Mouse (Mus musculus) heart, adult 2 months (tissue): ENCODE results near the gene Ank3. TPM values are rescaled to one million over a fixed set of nuclear protein-coding genes. Genes with fewer than 3 reads are reported as not detected.

Source experiments
- DNase-seq, 2 experiments: peaks; one replicate each; pipeline ENCODE4 v3.0.0; 2021
- H3K27ac ChIP-seq: fragments of 200-600 bp; 2 replicates; pipeline ENCODE4 v1.8.1; 2022
- H3K27me3 ChIP-seq: fragments of 200-500 bp; 2 replicates; pipeline ENCODE4 v1.6.1; 2012; ENCODE audit warnings: mild to moderate bottlenecking, low read length, inconsistent platforms, mixed read lengths; ENCODE audit not compliant: control insufficient read depth, insufficient read depth
- H3K36me3 ChIP-seq: fragments of 200-500 bp; 2 replicates; pipeline ENCODE4 v1.6.1; 2012; ENCODE audit warnings: low read length, inconsistent platforms; ENCODE audit not compliant: control insufficient read depth, insufficient read depth
- H3K4me1 ChIP-seq: fragments of 200-500 bp; 2 replicates; pipeline ENCODE4 v1.6.1; 2011; ENCODE audit warnings: low read length; ENCODE audit not compliant: control insufficient read depth, insufficient read depth
- H3K4me3 ChIP-seq: fragments of 200-600 bp; 2 replicates; pipeline ENCODE4 v1.8.1; 2022
- H3K79me2 ChIP-seq: fragments of 200-500 bp; replicated peaks from 2 replicates; pipeline ENCODE4 v1.6.1; 2012; ENCODE audit warnings: mild to moderate bottlenecking, inconsistent platforms, low read length, moderate library complexity, mixed read lengths; ENCODE audit not compliant: control insufficient read depth, insufficient read depth
- H3K9ac ChIP-seq: fragments of 200-500 bp; 2 replicates; pipeline ENCODE4 v1.6.1; 2012; ENCODE audit warnings: low read depth, mild to moderate bottlenecking, control low read depth, inconsistent platforms, low read length, mixed read lengths
- CTCF ChIP-seq: fragments of 200-600 bp; IDR thresholded peaks from 2 replicates; pipeline ENCODE4 v1.8.1; 2022; ENCODE audit warnings: antibody characterized with exemption, mild to moderate bottlenecking, moderate library complexity
- EP300 ChIP-seq: fragments of 200-500 bp; IDR thresholded peaks from 2 replicates; pipeline ENCODE4 v1.6.1; 2011; ENCODE audit warnings: low read depth, low read length, control low read depth; ENCODE audit not compliant: insufficient read depth
- POLR2A ChIP-seq: fragments of 200-500 bp; IDR thresholded peaks from 2 replicates; pipeline ENCODE4 v1.6.1; 2011; ENCODE audit warnings: mild to moderate bottlenecking, low read depth, low read length, control low read depth; ENCODE audit not compliant: insufficient read depth
- WGBS: fragments of 180-500 bp; shearing (Covaris S2); methylation state at CpG from one replicate; pipeline ENCODE4 v1.1.7; 2018; 5-methylcytosine and 5-hydroxymethylcytosine counted together
- intact Hi-C: fragments of 180-260 bp; cut with DNase I; formaldehyde crosslinking; loops from one replicate; pipeline ENCODE4 v1.15.1; 2025
- polyA plus RNA-seq: library from polyadenylated mRNA; depleted of rRNA; stranded (reverse); fragments of >200 nt; gene quantifications from 2 replicates; pipeline ENCODE4 v1.2.3, GENCODE M21; 2012
- total RNA-seq, 2 experiments: library from RNA; stranded (reverse); gene quantifications; 2 replicates each; pipeline ENCODE4 v1.2.3; 2021

The Ank3 gene
- total and polyA plus RNA-seq, 3 experiments, result 16.8 to 80.3 (median 64.6) TPM

DNA sequence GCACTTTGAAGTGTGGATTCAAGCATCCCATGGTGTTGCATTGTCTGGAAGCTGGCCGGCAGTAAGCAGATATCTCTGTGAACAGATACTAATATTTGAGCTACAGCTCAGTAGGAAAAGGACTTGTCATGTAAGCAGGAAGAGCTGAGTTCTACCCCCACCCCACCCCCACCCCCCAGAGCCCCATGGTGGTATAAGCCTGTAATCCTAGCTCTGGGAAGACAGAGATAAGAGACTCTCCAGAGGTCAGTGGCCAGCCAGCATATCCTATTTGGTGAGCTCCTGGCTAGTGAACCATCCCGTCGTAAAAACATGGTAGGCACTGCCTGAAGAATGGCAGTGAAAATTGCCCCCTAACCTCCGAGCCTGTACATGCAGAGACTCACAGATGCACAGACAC is 152.3 kb downstream of the Ank3 start:
- no peak for DNase-seq
- H3K79me2 ChIP-seq, result 0 out of 2 replicates have a peak, but pooled peaks cover 2% of the 10 kb centered on the region
- intact Hi-C loops, result no loop called here
- H3K9ac ChIP-seq, result no peak overlapping the region
- no peaks in the 10 kb centered on the region for H3K36me3 ChIP-seq
- no peaks in the 10 kb centered on the region for H3K4me1 ChIP-seq
- H3K4me3 ChIP-seq, result no peak overlapping the region
- TF ChIP-seq POLR2A (no peak), EP300 (no peak), CTCF (no peak)
- 57% methylated on average over 4 of the region's 4 CpGs for WGBS
- H3K27me3 ChIP-seq, result no peaks in the 10 kb centered on the region
- no peak overlapping the region for H3K27ac ChIP-seq

DNA sequence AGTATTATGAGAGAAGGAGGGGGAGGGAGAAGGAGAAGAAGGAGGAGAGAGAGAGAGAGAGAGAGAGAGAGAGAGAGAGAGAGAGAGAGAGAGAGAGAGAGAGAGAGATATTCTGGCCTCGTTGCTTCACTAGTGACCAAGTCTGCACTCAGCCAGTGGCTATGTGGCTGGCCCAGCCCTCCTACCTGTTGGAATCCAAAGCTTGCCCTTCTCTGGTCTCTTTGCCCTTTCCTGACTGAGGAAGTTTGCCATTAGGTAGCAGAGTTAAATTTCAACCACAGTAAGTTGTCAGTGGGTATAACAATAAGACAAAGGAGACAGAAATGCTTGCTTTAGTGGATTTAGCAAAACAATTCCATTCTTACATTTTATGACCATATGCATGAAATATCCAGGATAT is 154.5 kb downstream of the Ank3 start:
- intact Hi-C loops, result no loop called here
- no peak overlapping the region for H3K4me3 ChIP-seq
- no peak for DNase-seq
- H3K9ac ChIP-seq, result no peak overlapping the region
- no peaks in the 10 kb centered on the region for H3K27me3 ChIP-seq
- H3K27ac ChIP-seq, result no peak overlapping the region
- 67% methylated on average over 1 of the region's 1 CpGs for WGBS
- H3K4me1 ChIP-seq, result no peaks in the 10 kb centered on the region
- no peaks in the 10 kb centered on the region for H3K36me3 ChIP-seq
- H3K79me2 ChIP-seq, result 0 out of 2 replicates have a peak, but pooled peaks cover 2% of the 10 kb centered on the region
- no peak for TF ChIP-seq POLR2A
- TF ChIP-seq CTCF, result no peak
- TF ChIP-seq EP300, result no peak

GRCm38 (mm10) chr10:69555592-69555991 is 157.0 kb downstream of the Ank3 start:
- TF ChIP-seq POLR2A (no peak), EP300 (no peak), CTCF (no peak)
- WGBS, result 89% methylated on average over 4 of the region's 4 CpGs
- Histone ChIP-seq H3K4me3 (no peak overlapping the region), H3K4me1 (no peaks in the 10 kb centered on the region), H3K27me3 (no peaks in the 10 kb centered on the region), H3K36me3 (no peaks in the 10 kb centered on the region), H3K79me2 (0 out of 2 replicates have a peak, but pooled peaks cover 2% of the 10 kb centered on the region), H3K27ac (no peak overlapping the region), H3K9ac (no peak overlapping the region)
- intact Hi-C loops, result no loop called here
- DNase-seq, result no peak

DNA sequence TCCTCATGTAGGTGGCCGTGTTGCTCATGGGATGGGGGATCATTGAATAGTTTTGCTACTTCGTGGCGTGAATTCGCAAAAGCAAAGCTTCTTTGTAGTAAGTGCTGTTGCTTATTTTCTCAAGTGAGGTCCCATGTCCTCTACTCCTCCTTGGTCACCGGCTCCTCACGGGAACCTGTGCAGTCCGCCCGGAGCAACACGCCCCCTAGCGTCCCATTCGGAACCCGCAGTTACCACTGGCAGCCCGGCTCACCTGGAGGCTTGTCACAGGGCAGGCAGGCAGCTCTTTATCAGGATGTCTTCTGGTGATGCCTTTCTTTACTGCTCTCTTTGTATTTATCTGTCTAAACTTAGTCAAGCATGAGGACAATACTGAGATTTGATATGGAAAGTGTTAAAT is 157.7 kb downstream of the Ank3 start:
- Histone ChIP-seq H3K4me3 (no peak overlapping the region), H3K9ac (no peak overlapping the region), H3K79me2 (0 out of 2 replicates have a peak, but pooled peaks cover 2% of the 10 kb centered on the region), H3K36me3 (no peaks in the 10 kb centered on the region), H3K27me3 (no peaks in the 10 kb centered on the region), H3K4me1 (no peaks in the 10 kb centered on the region), H3K27ac (no peak overlapping the region)
- WGBS, result 23% methylated on average over 13 of the region's 13 CpGs
- peak; percentile 71 for TF ChIP-seq CTCF
- no peak for TF ChIP-seq EP300
- intact Hi-C loops, result no loop called here
- DNase-seq, result peak; percentile 21 to 48

GRCm38 (mm10) chr10:69560237-69560636 is 161.7 kb downstream of the Ank3 start:
- no peak for TF ChIP-seq CTCF
- H3K27ac ChIP-seq, result no peak overlapping the region
- no peaks in the 10 kb centered on the region for H3K4me1 ChIP-seq
- 72% methylated on average over 1 of the region's 1 CpGs for WGBS
- H3K79me2 ChIP-seq, result 0 out of 2 replicates have a peak, but pooled peaks cover 2% of the 10 kb centered on the region
- no peak overlapping the region for H3K4me3 ChIP-seq
- H3K36me3 ChIP-seq, result no peaks in the 10 kb centered on the region
- H3K27me3 ChIP-seq, result no peaks in the 10 kb centered on the region
- DNase-seq, result no peak
- intact Hi-C loops, result no loop called here
- no peak overlapping the region for H3K9ac ChIP-seq

DNA sequence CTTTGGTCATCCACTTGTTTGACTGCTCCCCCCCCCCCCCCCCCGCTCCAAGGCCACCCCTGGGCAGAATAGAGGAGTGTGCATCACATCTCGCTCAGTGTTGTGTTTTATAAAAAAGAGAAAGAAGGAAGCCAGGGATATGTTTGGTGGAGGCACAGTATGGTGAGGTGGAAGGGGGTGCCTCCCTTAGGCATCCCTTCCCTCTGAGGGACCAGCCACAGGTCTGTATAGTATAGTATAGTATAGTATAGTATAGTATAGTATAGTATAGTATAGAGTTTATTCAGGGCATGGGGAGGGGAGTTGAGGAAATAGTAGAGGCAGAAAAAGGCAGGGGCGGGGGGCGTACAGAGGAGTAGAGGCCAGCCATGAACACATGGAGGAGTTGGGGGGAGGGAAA is 164.4 kb downstream of the Ank3 start:
- no peak overlapping the region for H3K9ac ChIP-seq
- no peak overlapping the region for H3K27ac ChIP-seq
- no peaks in the 10 kb centered on the region for H3K27me3 ChIP-seq
- H3K4me3 ChIP-seq, result no peak overlapping the region
- no peaks in the 10 kb centered on the region for H3K4me1 ChIP-seq
- no peak for DNase-seq
- 91% methylated on average over 4 of the region's 4 CpGs for WGBS
- H3K79me2 ChIP-seq, result no peaks in the 10 kb centered on the region
- TF ChIP-seq CTCF, result no peak
- no peak for TF ChIP-seq POLR2A
- no peak for TF ChIP-seq EP300
- intact Hi-C loops, result no loop called here
- no peaks in the 10 kb centered on the region for H3K36me3 ChIP-seq

DNA sequence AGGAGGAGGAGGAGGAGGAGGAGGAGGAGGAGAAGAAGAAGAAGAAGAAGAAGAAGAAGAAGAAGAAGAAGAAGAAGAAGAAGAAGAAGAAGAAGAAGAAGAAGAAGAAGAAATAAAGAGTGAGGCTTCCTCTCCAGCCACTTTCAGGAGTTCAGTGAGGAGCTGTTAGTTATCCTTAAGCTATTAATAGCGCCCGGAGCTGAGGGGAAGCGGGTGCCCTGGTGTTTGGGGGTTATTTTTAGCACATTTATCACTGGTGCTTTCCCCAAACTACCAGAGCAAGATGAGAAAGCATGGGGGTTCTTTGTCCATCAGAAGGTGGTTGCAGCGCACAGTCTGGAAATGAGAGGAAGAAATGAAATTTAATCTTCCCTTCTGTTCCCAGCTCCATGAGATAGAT is 166.5 kb downstream of the Ank3 start:
- Histone ChIP-seq H3K36me3 (no peaks in the 10 kb centered on the region), H3K9ac (no peak overlapping the region), H3K27ac (peak overlapping the region; percentile 60), H3K79me2 (no peaks in the 10 kb centered on the region), H3K4me1 (no peaks in the 10 kb centered on the region), H3K27me3 (no peaks in the 10 kb centered on the region), H3K4me3 (no peak overlapping the region)
- peak in 1 of 2 experiments; percentile 20 for DNase-seq
- WGBS, result 25% methylated on average over 4 of the region's 4 CpGs
- intact Hi-C loops, result no loop called here
- TF ChIP-seq EP300, result no peak
- TF ChIP-seq CTCF, result no peak
- no peak for TF ChIP-seq POLR2A
